Mouse (Mus musculus): ENCODE data around the gene Rapgef4.

Rapgef4 gene

DNA sequence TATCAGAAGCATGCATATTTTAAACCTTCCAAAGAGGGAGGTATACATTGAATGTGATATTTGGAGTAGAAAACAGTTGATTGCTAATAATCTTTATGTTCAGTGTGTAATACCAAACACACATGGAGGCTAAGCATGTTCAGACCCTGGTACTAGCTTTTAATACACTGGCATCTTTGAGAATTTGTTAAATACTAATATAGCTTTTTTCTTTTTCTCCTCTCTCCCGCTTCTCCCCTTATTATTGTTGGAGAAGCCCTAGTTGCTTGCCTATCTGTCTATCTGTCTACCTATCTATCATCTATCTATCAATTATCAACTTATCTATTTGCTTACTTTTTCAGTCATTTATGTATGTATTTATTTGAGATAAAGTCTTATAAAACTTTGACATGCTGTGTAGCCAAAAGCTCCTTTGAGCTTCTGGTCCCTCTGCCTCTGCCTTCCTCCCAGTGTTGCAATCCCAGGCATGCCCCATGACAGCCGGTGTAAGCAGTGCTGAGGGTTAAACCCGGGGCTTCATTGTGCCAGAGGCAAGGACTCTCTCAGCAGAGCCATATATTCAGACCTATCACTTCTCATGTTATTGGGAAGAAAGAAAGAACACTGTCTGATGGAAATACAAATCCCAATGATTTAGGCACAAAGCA is 96.6 kb downstream of the Rapgef4 start:
- no peak for DNase-seq (ENCODE audit: low spot score)

DNA sequence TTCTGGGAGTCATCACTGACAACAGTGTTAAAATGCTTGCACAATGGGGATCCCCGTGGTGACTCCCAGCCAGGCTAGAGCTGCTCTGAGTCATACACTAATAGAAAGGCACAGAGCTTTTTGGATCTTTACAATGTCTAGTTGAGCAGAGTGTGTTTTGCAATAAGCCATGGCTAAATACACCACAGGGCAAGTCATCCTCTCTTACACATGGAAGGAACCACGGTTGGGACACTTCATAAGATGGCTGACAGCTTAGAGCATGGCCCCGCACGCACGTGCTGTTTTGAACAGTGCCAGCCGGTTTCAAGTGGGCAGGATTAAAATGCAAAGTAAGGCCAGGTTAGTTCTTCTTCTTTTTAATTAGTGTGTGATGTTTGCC is 97.1 kb downstream of the Rapgef4 start:
- no peak for DNase-seq (ENCODE audit: low spot score)

DNA sequence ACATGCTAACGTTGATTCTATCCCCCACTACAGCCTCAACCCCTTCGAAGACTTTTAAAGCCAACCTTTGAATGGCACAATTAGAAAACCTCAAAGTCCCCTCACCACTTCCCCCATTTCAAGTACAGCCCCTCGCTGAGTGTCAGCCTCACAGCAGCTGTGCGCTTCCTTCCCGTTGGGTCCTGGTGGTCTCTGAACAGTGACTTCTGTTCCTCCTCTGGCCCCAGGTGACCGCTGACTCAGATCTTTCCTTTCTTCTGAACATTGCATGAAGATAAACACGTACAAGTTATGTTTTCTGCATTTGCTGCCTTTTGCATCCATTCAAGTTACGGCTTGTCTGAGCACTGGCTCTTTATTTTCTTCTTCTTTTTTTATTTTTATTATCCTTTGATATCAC is 98.1 kb downstream of the Rapgef4 start:
- DNase-seq (ENCODE audit: low spot score): no peak

DNA sequence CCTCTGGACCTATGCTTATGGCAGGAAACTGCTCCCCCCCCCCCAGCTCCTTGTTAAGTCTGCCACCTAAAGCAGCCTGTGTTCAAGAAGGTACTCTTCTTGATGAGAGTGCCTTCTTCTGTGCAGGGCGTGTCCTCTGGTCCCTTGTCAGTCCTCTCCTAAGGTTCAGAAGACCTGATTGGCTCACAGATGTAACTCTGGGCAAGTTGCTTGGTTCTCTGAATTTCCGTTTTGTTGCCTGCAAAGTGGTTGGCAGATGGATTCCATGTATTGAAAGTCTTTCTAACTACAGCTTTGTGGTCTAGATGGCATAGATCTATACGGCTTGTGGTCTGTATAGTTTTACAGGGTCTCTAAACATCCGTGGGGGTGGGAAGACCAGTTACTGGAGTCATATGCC is 101.8 kb downstream of the Rapgef4 start:
- DNase-seq (ENCODE audit: low spot score): no peak

DNA sequence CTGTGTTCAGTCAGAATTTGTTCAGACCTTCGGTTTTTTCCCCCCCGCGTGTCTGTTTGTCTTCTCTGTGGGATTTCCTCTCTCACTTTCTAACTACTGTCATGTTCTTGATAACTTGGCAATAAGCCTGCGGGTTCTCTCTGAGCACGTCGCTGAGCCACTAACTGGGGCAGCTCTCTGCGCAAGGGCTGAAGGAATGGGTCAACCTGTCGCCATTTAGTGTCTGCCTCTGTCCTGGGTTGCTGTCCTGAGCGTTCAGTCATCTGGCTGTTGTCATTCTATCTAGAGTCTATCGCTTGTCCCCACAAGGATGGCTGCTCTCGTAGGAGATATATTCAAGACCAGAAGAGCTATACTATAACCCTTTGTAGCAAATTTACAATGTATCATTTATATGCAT is 107.8 kb downstream of the Rapgef4 start:
- no peak for DNase-seq (ENCODE audit: low spot score)

DNA sequence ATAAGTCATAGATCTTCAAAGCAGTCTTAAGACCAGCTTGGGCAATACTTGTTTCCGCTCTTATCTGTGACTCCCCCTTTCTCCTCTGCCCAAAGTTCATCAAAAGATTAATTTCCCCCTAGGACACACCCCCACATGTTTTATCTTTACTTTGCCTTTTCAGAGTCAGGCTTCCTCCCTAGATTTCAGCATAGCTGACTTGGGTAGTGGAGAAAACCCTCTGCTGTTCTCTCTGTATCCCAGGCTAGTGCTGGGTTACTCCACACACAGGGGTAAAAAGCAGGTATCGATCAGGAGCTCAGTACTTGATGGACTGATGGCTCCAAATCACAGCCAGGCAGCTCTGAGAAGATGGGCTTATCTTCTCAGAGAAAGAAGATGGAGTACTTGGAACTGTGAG is 109.0 kb downstream of the Rapgef4 start:
- DNase-seq (ENCODE audit: low spot score): no peak

DNA sequence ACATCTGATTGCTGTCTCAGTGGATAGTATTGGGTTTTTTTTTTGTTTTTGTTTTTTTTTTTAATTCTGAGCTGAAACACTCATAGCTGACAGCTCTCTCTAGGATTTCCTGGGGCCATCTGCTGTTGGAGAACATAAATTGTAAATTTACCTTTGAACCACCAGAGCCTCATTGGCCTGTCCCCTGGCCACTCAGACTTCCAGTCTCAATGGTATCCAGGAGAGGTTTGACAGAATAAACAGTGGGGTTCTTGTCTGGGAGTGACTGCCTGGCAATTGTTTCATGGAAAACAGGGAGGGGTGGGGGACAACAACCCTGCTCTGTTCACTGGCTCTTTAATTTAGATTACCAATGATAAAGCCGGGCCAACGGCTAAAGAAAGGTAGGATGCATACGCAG is 111.0 kb downstream of the Rapgef4 start:
- no peak for DNase-seq (ENCODE audit: low spot score)

DNA sequence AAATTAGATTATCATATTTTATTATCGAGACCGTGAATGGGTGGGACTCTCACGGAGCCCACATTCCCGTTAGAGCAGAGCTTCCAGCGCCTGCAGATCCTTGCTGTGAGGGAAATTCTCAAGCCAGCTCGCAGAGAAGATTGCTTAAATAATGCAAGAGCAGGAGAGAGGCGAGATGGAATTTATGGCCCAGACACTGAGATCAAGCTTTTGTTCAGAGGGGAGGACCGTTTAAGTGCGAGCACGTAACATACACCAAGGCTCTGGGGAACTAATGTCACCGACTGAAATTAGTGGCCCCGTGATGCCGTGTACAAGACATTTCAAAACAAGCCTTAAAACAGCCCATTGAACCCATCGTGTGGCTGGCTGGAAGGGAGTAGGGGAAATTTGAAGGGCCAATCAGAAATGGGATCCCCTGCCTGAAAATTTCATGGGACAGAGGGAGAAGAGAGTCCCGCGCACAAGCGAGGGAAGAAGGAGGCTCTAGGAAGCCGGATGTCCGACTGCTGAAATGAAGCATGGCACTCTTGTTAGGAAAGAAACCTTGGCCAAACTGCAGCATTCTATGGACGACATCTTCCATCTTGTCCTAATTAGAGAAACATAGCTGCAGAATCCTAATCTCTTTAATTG is 112.5 kb downstream of the Rapgef4 start:
- DNase-seq (ENCODE audit: low spot score): no peak

DNA sequence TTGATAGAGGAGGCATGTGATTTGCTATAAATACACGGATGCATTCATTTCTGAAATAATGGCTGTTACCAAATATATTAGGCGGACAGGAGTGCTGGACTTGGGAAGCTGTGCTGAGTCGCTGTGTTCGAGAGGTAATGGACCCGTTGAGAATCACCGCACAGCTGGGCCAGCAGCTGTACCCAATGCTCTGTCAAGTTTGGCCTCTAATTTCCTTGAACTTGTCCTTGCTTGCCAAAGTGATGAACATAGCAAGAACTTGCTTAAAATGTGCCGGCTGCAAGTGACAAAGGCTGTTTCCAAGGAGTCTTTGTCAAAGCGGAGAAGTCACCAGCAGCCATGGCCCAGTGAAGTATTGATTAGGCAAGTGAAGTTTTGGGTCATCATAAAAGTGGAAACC is 113.0 kb downstream of the Rapgef4 start:
- no peak for DNase-seq (ENCODE audit: low spot score)

DNA sequence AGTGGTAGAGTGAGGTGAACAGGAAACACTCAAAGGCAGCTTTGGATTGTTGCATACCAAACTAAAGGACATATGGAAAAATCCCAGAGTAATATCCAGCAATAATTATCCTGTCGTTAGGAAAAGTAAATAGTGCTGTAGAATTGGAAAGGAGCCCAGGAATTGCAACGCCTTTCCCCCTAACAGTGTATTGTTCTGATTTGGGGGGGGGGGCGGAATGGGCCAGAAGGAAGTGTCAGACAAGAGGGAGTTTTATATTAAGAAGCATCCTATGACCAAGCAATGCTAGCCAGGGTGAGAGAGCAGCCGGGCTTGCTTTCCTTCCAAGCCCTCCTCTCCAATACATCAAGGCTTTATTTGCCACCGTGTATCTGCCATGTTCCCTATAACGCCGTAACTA is 113.4 kb downstream of the Rapgef4 start:
- no peak for DNase-seq (ENCODE audit: low spot score)

DNA sequence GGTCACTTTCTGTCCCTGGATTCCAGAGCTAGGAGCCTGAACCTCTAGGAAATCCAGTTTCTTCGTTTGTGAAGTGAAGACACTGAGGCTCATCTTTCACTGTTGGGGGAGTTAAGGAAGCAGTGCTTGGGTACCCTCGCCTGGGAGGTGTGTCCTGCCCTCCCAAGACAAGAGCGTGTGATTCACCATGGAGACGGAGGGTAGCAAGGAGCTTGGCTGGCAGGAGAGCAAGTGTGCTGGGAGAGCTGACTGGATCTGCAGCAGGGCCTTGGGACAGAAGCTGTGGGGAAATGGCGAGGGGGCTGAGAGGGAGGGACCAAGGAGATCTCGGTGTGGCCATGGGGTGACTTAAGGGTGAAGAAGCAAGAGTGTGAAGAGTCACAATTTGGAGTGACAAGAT is 114.0 kb downstream of the Rapgef4 start:
- no peak for DNase-seq (ENCODE audit: low spot score)

DNA sequence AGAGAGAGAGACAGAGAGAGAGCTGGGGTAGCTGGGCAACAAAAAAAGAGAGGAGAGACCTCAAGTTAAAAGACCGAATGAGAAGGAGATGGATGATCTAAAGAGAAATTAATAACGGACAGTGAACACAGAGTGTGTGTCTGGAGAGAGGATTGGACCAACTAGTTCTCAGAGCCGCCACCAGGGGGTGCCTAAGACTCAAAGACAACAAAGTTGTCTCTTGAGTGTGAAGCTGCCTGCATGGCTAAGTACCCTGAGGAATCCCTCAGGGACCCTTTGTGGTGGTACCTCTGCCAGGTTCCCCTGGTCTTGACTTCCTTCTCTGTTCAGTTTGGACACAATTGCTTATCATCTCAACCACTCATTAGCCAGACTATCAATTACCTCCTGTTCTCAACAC is 115.3 kb downstream of the Rapgef4 start:
- DNase-seq (ENCODE audit: low spot score): peak; percentile 41

DNA sequence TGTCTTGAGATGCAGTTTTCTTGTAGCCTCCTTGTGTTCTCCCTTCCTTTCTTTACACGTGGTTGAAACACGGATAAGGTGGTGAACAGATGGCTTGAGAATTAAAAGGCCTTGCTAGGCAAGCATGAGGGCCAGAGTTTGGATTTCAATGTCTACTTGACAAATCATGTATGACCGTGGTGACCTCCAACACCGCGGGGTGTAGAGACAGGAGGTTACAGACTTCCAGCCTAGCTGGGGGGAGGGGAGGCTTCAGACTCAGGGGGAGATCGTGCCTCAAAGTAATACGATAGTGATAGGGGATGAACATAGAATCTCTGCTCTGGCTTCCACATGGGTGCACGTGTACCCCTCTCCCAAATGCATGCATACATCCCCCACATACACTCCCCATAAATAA is 117.3 kb downstream of the Rapgef4 start:
- no peak for DNase-seq (ENCODE audit: low spot score)

DNA sequence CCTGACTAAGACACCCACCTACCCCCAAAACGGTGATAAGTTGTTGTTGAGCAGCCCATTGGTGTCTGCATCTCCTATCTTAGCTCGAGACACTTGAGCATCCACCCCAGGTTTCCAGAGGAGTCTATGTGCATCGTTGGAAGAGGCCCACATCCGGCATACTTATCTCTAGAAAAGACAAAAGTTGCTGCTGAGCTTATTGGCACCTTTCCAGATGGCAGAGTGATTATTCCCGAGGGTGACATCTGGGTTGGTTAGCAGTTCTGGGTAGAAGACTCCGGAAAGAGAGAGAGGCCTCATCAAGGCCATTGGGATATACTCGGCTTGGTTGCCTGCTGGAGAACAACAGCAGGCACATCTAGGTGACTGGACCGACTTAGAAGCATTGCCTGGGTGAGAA is 123.6 kb downstream of the Rapgef4 start:
- no peak for DNase-seq (ENCODE audit: low spot score)

DNA sequence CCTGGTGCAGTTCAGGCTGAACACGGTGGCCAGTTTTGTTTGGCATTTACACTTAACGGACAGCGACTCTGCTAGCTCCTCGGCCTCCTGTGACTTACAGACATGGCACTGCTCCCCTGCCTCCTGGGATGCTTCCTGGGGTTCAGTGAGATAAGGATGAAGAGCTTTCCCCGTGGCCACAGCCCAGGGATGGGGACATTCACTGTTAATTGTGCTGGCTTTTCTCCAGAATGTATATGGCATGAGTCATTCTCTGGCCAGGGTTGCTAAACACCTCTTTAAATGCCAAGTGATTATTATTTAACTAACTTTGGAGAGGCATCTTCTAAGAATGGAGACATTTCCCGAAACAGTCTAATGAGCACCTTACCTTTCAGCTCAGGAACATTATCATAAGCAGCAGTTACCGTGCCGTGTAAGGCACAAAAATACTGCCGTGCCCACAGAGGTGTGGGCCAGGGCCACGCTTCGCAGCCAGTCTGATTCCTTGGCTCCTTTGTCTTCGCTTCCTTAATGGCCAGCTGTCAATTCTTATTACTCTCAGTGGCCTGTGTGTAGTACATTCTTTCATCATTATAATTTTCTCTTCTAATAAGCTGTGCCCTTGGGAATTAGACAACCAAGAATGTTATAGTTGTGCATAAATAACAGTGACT is 126.6 kb downstream of the Rapgef4 start:
- no peak for DNase-seq (ENCODE audit: low spot score)

DNA sequence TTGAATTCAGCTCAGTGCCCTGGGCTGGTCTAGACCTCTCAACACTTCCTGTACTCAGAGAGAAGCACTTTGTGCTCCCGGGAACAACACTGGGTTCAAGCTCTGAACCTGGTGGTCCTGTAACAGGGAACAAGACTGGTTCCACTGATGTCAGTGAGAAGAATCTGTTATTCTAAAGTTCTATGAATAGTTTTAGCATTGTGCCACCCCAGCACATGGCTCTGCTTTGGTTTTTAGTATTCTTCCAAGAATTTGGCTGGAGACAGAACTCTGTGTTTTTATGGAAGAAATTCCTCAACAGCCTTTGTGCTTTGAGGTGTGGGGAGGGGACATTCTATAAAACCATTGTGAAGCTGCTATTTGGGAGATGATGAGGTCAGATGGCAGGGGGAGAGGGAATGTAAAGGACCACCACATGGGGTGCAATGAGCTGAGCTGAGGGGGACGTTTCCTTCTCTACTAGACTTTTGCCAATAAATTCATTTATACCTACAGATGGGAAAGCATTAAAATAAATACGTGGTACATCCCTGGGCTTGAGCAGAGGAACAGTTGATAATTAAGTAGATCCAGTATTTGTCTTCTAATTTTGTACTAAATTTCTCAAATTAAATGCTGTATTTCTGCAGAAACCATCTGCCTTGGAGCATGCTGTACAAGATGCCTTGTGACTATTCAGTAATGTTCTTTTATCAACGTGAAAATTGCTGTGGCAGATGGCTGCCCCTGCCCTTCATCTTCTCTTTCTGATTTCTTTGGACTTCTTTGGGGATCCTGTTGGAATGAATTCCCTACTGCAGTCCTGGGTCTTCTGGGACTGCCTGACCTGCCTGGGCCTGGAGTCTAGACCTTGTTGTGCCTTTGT is 127.6 kb downstream of the Rapgef4 start:
- DNase-seq (ENCODE audit: low spot score): no peak

DNA sequence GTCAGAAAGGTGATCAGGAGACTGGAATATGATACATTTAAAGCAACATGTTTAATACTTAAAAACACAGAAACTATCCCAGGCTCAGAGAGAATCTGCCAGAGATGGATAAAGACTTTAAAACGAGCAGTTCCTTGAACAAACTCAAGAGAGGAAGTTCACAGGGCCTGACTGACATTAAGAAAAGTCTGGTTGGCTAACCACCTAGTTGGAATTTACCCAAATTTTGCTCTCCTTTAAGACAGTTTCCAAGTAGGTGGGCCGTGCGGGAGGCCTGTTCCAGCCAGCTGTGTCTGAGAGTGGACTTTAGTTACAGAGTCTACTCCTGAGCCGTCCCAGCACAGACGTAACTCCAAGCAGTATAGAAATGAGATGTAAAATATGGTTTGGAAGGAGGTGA is 129.4 kb downstream of the Rapgef4 start:
- DNase-seq (ENCODE audit: low spot score): no peak

DNA sequence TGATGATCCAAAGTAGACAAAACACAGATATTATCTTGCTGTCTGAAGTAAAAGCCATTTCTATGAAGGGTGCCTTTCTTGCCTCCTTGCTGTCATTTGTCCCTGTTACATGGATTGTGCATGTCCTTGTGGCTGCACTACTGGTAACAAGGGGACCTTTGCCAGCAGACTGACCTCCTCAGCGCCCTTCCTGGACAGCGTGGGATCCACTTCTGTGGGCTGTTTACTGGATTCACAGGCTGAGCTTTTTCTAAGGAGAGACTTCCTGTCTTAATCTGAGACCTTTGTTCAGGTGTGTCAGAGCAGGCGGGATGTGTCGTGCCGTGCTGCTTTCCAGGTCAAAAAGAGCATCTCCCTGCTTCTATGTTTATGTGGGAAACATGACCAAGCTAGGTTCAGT is 132.7 kb downstream of the Rapgef4 start:
- no peak for DNase-seq (ENCODE audit: low spot score)

DNA sequence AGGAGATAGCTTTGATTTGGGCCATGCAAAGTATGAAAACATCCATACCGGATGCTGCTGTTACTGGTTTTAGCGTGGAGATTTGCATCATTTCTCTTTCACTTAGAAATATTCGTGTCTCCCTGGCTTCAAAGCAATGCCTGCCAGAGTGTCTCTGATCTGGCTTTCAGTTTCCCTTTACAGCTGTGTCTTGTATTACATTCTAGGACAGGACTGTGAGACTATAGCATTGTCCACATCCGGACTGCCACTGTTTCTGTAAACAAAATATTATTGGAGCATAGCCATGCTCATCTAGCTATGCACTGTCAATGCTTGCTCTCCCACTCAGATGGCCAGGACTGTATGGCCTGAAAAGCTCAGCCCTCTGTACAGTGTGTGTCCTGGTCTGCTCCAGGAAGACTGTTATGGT is 133.1 kb downstream of the Rapgef4 start:
- no peak for DNase-seq (ENCODE audit: low spot score)

DNA sequence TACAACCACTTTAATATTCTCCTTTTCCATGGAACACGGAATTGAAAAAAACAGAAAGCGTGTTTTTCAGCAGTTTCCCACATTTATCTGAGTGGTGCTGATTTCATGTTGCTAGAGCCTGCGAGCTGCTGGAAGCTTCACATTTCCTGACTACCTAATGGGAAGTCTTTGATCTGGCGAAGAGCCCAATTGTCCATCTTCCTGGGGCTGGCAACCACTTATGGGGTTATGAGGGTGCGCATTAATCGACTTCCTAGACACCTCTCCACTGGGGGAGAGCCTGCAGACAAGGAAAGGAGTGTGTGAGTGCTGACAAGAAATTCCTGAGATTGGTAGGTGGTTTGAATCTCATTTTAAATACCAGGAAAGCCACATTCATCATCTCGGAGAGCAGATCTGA is 135.1 kb downstream of the Rapgef4 start:
- no peak for DNase-seq (ENCODE audit: low spot score)

DNA sequence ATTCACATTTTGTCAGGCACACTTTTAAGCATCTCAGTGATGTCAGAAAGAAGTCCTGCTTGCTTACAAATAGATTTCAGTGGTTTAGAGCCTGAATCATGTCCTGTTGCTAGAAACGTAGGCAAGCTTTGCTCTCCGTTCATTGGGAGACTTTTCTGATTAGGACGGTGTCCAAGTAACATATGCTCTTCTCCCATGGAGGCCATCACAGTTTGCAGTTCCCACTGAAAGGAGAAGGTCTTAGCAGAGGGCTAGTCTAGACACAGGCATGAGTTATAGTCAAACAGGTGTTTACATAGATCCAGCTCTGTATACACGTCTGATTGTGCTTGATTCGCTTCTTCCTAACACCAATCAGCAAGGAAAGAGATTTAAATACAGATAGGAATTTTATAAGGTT is 135.7 kb downstream of the Rapgef4 start:
- no peak for DNase-seq (ENCODE audit: low spot score)

DNA sequence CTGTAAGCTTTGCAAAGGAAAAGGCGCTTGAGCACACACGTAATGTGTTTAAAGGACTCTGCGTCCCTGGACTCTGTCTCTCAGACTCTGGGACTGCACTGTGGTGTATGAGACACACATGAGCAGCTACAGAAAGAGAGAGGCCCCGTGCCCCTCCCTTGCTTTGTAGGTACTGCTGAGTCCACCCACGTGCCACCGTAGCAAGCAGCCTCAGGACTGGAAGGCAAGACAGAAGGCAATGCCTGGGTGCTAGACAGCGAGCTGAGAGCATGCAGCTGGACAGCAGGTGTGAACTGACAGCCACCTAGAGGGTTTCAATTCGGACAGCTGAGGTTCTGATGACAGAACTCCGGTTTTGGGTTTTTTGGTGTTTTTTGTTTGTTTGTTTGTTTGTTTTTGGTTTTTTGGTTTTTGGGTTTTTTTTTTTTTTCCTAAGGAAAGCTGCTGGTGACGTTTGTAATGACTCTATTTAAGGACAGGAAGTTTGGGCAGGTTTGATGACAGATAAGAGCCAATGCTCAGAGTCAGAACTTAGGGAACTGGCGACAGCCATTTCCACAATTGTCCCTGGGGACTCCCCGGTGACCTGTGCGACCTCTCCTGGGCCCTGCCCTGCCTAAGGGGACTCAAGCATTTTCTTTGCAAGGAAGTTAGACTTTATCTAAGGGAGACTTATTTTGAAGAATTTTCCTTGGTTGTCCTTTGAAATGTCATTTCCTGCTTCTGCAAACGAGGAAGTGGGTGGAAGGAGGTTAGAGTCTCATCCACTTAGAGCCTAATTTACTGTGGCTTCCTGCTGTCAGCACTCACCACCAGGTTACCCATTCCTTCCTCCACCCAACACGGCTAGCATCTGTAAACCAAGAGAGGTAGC is 136.3 kb downstream of the Rapgef4 start:
- DNase-seq (ENCODE audit: low spot score): peak; percentile 22
